Mouse (Mus musculus): ENCODE results near the gene Glyr1. TPM values are rescaled to one million over a fixed set of nuclear protein-coding genes. Genes with fewer than 3 reads are reported as not detected.
A peak's percentile ranks its signal among the peaks of the same experiment; 100 is the strongest.

Gene Glyr1
- polyA plus RNA-seq, 2 experiments, result 21.7 to 26.4 TPM

DNA sequence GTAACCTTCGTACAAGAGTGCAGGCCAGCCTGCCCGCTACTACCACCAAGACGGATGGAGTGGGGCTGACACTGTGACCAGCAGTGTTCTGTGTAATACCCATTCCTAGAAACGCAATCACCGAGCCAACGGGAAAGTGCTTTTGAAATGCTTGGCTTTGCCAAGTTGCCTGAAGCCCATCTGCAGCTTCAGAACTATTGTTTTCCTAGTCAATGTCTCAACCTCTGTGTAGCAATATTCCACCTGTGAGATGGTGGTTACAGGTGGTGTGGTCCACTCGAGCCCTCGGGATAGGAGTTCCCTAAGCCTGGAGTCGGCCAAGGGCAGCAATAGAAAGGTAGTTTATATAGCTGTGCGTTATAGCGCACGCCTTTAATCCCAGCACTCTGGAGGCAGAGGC, 64.9 kb downstream of the Glyr1 start:
- H3K36me3 ChIP-seq (replicated peaks; ENCODE audit: control insufficient read depth, insufficient read depth, low read depth), result no peaks in the 10 kb centered on the region
- H3K9me3 ChIP-seq (ENCODE audit: control insufficient read depth, low read length), result no peaks in the 10 kb centered on the region
- no peak overlapping the region for H3K4me2 ChIP-seq (ENCODE audit: low read depth)
- no peak for DNase-seq (ENCODE audit: low read depth in 3 of 3, low spot score in 3 of 3)
- H3K4me1 ChIP-seq (replicated peaks; ENCODE audit: control insufficient read depth in 2 of 2, insufficient read depth in 2 of 2, low read length in 1 of 2), result no peaks in the 10 kb centered on the region
- H3K27me3 ChIP-seq (ENCODE audit: control insufficient read depth, insufficient read depth, low read length), result no peaks in the 10 kb centered on the region
- WGBS (ENCODE audit: insufficient replicate concordance), result 80% methylated on average over 12 of the region's 12 CpGs
- H3K4me3 ChIP-seq (ENCODE audit: insufficient read depth in 1 of 2, low read depth in 2 of 2, low read length in 2 of 2), result no peak overlapping the region
- H3K9ac ChIP-seq (replicated peaks), result no peak overlapping the region
- H3K27ac ChIP-seq, result no peak overlapping the region
- no peak for TF ChIP-seq CTCF (IDR thresholded peaks at IDR 0.05; ENCODE audit: low read depth)
- TF ChIP-seq EP300 (IDR thresholded peaks at IDR 0.05; ENCODE audit: low read depth), result no peak
- ATAC-seq (ENCODE audit: insufficient read depth), result no peak

DNA sequence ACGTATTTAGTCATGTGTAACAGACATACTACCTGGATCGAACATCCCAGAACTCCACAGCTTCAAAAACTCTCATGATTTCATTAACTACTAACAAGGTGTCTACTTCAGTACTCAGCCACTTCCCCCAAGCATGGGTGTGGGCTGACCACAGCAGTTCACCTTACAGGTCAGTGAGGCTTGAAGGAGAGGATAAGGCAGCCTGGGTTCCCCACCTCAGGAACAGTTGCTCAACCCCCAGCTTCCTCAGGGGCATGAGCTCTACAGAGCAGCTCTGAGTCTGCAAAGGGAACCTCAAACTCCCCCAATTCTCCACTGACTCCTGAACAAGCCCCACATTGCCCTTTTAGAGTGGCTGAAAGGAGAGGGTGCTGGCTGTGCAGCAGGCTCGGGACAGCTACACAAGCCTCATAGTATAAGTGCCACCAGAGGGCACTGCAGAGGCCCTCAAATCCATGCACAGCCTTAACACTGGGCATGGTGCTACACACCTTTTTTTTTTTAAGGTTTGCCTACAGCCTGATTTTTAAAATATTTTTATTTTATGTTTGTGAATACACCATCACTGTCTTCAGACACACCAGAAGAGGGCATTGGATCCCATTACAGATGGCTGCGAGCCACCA, 69.8 kb downstream of the Glyr1 start:
- Histone ChIP-seq H3K4me3 (ENCODE audit: insufficient read depth in 1 of 2, low read depth in 2 of 2, low read length in 2 of 2) (no peak overlapping the region), H3K9me3 (ENCODE audit: control insufficient read depth, low read length) (no peaks in the 10 kb centered on the region), H3K9ac (replicated peaks) (no peak overlapping the region), H3K4me2 (ENCODE audit: low read depth) (no peak overlapping the region), H3K36me3 (replicated peaks; ENCODE audit: control insufficient read depth, insufficient read depth, low read depth) (no peaks in the 10 kb centered on the region), H3K4me1 (replicated peaks; ENCODE audit: control insufficient read depth in 2 of 2, insufficient read depth in 2 of 2, low read length in 1 of 2) (peaks cover 0 to 4% of the 10 kb centered on the region in 2 experiments; a peak in 1 of 4 replicates), H3K27ac (no peak overlapping the region), H3K27me3 (ENCODE audit: control insufficient read depth, insufficient read depth, low read length) (no peaks in the 10 kb centered on the region)
- DNase-seq (ENCODE audit: low read depth in 3 of 3, low spot score in 3 of 3) (no peak), ATAC-seq (ENCODE audit: insufficient read depth) (no peak)
- TF ChIP-seq CTCF (IDR thresholded peaks at IDR 0.05; ENCODE audit: low read depth), result peak; percentile 77
- no peak for TF ChIP-seq EP300 (IDR thresholded peaks at IDR 0.05; ENCODE audit: low read depth)
- WGBS (ENCODE audit: insufficient replicate concordance), result 54% methylated on average over 4 of the region's 4 CpGs

DNA sequence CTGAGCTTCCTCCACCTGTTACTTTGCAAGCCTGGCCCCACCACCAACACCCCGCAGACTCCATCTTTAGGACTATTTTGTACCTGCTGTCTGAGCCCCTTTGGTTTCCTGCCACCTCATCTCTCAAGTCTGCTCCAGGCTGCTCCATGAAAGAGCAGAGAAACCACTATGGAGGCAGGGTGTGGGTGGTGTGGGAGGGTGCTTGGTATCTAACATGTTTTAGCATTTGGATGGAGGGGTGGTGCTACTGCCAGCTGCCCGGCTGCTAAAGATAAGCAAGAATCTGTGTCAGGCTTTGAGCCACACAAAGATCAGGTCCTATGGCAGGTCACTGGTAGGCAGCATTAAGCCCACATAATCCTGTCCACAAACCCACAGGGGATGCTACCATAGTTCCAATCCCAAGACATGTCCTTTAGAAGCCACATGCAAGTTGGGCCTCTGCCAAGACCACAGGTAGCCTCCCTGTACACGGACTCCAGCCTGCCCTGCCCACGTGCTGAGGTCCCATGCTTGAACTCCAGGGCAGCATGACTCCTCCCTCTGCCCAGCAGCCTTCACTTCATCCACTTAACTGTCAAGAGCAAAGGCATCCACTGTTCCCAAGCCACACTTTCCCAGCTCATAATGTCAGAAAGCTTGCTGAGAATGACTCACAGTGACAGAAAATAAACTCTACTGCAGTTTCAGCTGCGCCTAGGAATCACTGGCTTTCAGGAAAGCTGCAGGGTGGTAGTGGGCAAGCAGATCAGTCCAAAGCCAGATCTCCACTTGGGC, 71.2 kb downstream of the Glyr1 start:
- Histone ChIP-seq H3K4me3 (ENCODE audit: insufficient read depth in 1 of 2, low read depth in 2 of 2, low read length in 2 of 2) (no peak overlapping the region), H3K27ac (no peak overlapping the region), H3K9me3 (ENCODE audit: control insufficient read depth, low read length) (no peaks in the 10 kb centered on the region), H3K9ac (replicated peaks) (no peak overlapping the region), H3K36me3 (replicated peaks; ENCODE audit: control insufficient read depth, insufficient read depth, low read depth) (no peaks in the 10 kb centered on the region), H3K4me2 (ENCODE audit: low read depth) (no peak overlapping the region), H3K27me3 (ENCODE audit: control insufficient read depth, insufficient read depth, low read length) (no peaks in the 10 kb centered on the region), H3K4me1 (replicated peaks; ENCODE audit: control insufficient read depth in 2 of 2, insufficient read depth in 2 of 2, low read length in 1 of 2) (peaks cover 0 to 4% of the 10 kb centered on the region in 2 experiments; a peak in 1 of 4 replicates)
- 42% methylated on average over 5 of the region's 5 CpGs for WGBS (ENCODE audit: insufficient replicate concordance)
- no peak for DNase-seq (ENCODE audit: low read depth in 3 of 3, low spot score in 3 of 3)
- peak; percentile 45; the same call in 1 of the 2 replicates for ATAC-seq (ENCODE audit: insufficient read depth)
- TF ChIP-seq EP300 (IDR thresholded peaks at IDR 0.05; ENCODE audit: low read depth), result no peak
- TF ChIP-seq CTCF (IDR thresholded peaks at IDR 0.05; ENCODE audit: low read depth), result no peak

DNA sequence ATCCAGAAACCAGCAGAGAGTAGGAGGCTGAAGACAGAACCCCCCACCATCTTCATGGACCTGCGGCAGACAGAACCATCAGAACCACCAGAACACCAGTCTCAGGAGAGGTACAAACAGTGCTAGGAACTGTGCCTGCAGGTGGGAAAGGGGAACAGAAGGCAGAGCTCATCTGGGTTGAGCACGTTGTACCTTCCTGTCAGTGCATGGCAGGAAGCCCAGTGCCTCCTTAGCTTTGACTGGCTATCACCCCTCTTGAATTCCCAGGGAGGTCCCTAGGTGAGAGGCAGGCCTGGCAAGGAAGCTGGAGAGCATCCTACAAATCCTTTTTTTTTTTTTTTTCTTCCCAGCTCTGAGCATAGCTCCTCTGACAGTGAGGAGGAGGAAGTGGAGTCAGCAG, 73.5 kb downstream of the Glyr1 start:
- Histone ChIP-seq H3K4me2 (ENCODE audit: low read depth) (no peak overlapping the region), H3K27me3 (ENCODE audit: control insufficient read depth, insufficient read depth, low read length) (no peaks in the 10 kb centered on the region), H3K4me1 (replicated peaks; ENCODE audit: control insufficient read depth in 2 of 2, insufficient read depth in 2 of 2, low read length in 1 of 2) (peaks cover 0 to 8% of the 10 kb centered on the region in 2 experiments; a peak in 1 of 4 replicates), H3K36me3 (replicated peaks; ENCODE audit: control insufficient read depth, insufficient read depth, low read depth) (no peaks in the 10 kb centered on the region), H3K4me3 (ENCODE audit: insufficient read depth in 1 of 2, low read depth in 2 of 2, low read length in 2 of 2) (no peak overlapping the region), H3K9me3 (ENCODE audit: control insufficient read depth, low read length) (no peaks in the 10 kb centered on the region), H3K27ac (no peak overlapping the region), H3K9ac (replicated peaks) (no peak overlapping the region)
- TF ChIP-seq CTCF (IDR thresholded peaks at IDR 0.05; ENCODE audit: low read depth) (no peak), EP300 (IDR thresholded peaks at IDR 0.05; ENCODE audit: low read depth) (no peak)
- DNase-seq (ENCODE audit: low read depth in 3 of 3, low spot score in 3 of 3), result no peak
- WGBS (ENCODE audit: insufficient replicate concordance), result 38% methylated on average over 2 of the region's 2 CpGs
- no peak for ATAC-seq (ENCODE audit: insufficient read depth)

DNA sequence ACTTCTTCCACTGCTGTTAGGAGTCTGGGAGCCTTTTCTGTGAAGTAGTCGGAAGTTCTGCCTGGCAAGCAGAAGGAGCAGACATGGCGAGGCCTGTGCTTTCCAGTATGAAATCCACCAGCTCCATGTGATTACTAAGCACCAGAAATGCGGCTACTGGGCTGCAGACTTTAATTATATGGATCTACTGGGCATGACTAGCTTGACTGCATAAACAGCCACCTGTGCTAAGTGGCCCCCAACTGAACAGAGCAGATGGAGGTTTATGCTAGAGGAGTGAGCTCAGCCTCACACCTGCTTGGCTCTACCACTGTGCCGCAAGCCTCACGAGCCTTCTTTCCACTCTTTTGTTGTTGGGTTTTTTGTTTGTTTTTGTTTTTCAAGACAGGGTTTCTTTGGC, 75.1 kb downstream of the Glyr1 start:
- H3K4me1 ChIP-seq (replicated peaks; ENCODE audit: control insufficient read depth in 2 of 2, insufficient read depth in 2 of 2, low read length in 1 of 2), result peaks cover 0 to 8% of the 10 kb centered on the region in 2 experiments; a peak in 1 of 4 replicates
- WGBS (ENCODE audit: insufficient replicate concordance), result 75% methylated on average over 5 of the region's 5 CpGs
- H3K4me3 ChIP-seq (ENCODE audit: insufficient read depth in 1 of 2, low read depth in 2 of 2, low read length in 2 of 2), result no peak overlapping the region
- H3K9ac ChIP-seq (replicated peaks), result no peak overlapping the region
- no peaks in the 10 kb centered on the region for H3K9me3 ChIP-seq (ENCODE audit: control insufficient read depth, low read length)
- TF ChIP-seq EP300 (IDR thresholded peaks at IDR 0.05; ENCODE audit: low read depth) (no peak), CTCF (IDR thresholded peaks at IDR 0.05; ENCODE audit: low read depth) (no peak)
- no peaks in the 10 kb centered on the region for H3K36me3 ChIP-seq (replicated peaks; ENCODE audit: control insufficient read depth, insufficient read depth, low read depth)
- H3K27me3 ChIP-seq (ENCODE audit: control insufficient read depth, insufficient read depth, low read length), result no peaks in the 10 kb centered on the region
- H3K27ac ChIP-seq, result no peak overlapping the region
- no peak overlapping the region for H3K4me2 ChIP-seq (ENCODE audit: low read depth)
- ATAC-seq (ENCODE audit: insufficient read depth) (no peak), DNase-seq (ENCODE audit: low read depth in 3 of 3, low spot score in 3 of 3) (no peak)
